Comparison of ENCODE assay signal across 12 mouse cellular contexts in genomic region chr3:101875258-101875920, GRCm38 (mm10). TPM values are rescaled to one million over a fixed set of nuclear protein-coding genes. Genes with fewer than 3 reads are reported as not detected.
A peak's percentile ranks its signal among the peaks of the same experiment; 100 is the strongest.
DNase-seq lines count a peak whose midpoint lies in the region; ATAC-seq lines count a peak whose summit lies in the region.
"Had no signal": no experiment of that assay in that cellular context is flagged by ENCODE, and none has a peak within 500 bp of the region (broad histone marks: within the 10 kb centered on the region; RNA-seq: fewer than 3 reads in every experiment).

No protein-coding gene starts in this region.

- no peaks in the 10 kb centered on the region; the same call in 1 of the 2 replicates for H3K4me1 ChIP-seq in heart, embryonic 11.5 days (ENCODE audit: control insufficient read depth, insufficient read depth, low read length)
- peaks cover 17% of the 10 kb centered on the region for H3K4me1 ChIP-seq in lung, embryonic 15.5 days
- H3K4me1 ChIP-seq in forebrain, embryonic 15.5 days, result peaks cover 8% of the 10 kb centered on the region
- H3K4me1 ChIP-seq in hindbrain, embryonic 16.5 days (ENCODE audit: control insufficient read depth, insufficient read depth, low read depth, low read length), result peaks cover 4% of the 10 kb centered on the region; the same call in 1 of the 2 replicates

- H3K4me3 ChIP-seq in heart, embryonic 11.5 days (ENCODE audit: low read depth, low read length), result no peak overlapping the region
- H3K4me3 ChIP-seq in lung, embryonic 15.5 days, result no peak overlapping the region
- H3K4me3 ChIP-seq in forebrain, embryonic 15.5 days, result no peak overlapping the region
- H3K4me3 ChIP-seq in hindbrain, embryonic 16.5 days (ENCODE audit: low read length), result no peak overlapping the region
- H3K4me3 ChIP-seq: gastrocnemius, adult 2 months had no signal

- peaks cover 2% of the 10 kb centered on the region for H3K36me3 ChIP-seq in heart, embryonic 11.5 days (ENCODE audit: control insufficient read depth, insufficient read depth, low read length)
- H3K36me3 ChIP-seq in lung, embryonic 15.5 days, result no peaks in the 10 kb centered on the region
- no peaks in the 10 kb centered on the region; the same call in 1 of the 2 replicates for H3K36me3 ChIP-seq in forebrain, embryonic 15.5 days
- peaks cover 5% of the 10 kb centered on the region for H3K36me3 ChIP-seq in hindbrain, embryonic 16.5 days (ENCODE audit: control insufficient read depth, insufficient read depth, low read length)

- intact Hi-C loops in heart, postnatal 10 days (cut with DNase I), result no loop called here

- ATAC-seq in heart, embryonic 11.5 days (replicated peaks; ENCODE audit: insufficient number of reproducible peaks, low FRiP score, low TSS enrichment), result no peak
- ATAC-seq in lung, embryonic 15.5 days (ENCODE audit: borderline replicate concordance, extremely low read depth, low FRiP score, low TSS enrichment), result no peak
- ATAC-seq in forebrain, embryonic 15.5 days (replicated peaks), result 0 out of 2 replicates have a peak, but pooled peaks have one; percentile 38
- ATAC-seq in hindbrain, embryonic 16.5 days, result peak; percentile 45; the same call in 1 of the 2 replicates
- ATAC-seq: inflammation-experienced regulatory T-cells, adult 6 months had no signal

- WGBS in heart, embryonic 11.5 days (ENCODE audit: insufficient replicate concordance), result 79% methylated on average over 10 of the region's 10 CpGs
- 75% methylated on average over 10 of the region's 10 CpGs for WGBS in lung, embryonic 15.5 days
- WGBS in forebrain, embryonic 15.5 days, result 37% methylated on average over 10 of the region's 10 CpGs
- 39% methylated on average over 10 of the region's 10 CpGs for WGBS in hindbrain, embryonic 16.5 days

- H3K9me3 ChIP-seq in heart, embryonic 11.5 days (replicated peaks; ENCODE audit: control insufficient read depth, low read length), result no peaks in the 10 kb centered on the region
- no peaks in the 10 kb centered on the region for H3K9me3 ChIP-seq in lung, embryonic 15.5 days
- H3K9me3 ChIP-seq in forebrain, embryonic 15.5 days, result no peaks in the 10 kb centered on the region
- no peaks in the 10 kb centered on the region for H3K9me3 ChIP-seq in hindbrain, embryonic 16.5 days (ENCODE audit: control insufficient read depth, low read length)

- no peaks in the 10 kb centered on the region for H3K27me3 ChIP-seq in heart, embryonic 11.5 days (ENCODE audit: control insufficient read depth, insufficient read depth, low read length)
- H3K27me3 ChIP-seq in lung, embryonic 15.5 days, result no peaks in the 10 kb centered on the region
- no peaks in the 10 kb centered on the region for H3K27me3 ChIP-seq in forebrain, embryonic 15.5 days
- H3K27me3 ChIP-seq in hindbrain, embryonic 16.5 days (replicated peaks; ENCODE audit: control insufficient read depth, insufficient read depth, low read length), result no peaks in the 10 kb centered on the region

- DNase-seq in heart, postnatal 10 days, result no peak
- DNase-seq in lung, postnatal 4 days, result no peak
- no peak for DNase-seq in embryo, embryonic 9.5 days (ENCODE audit: extremely low spot score)
- DNase-seq in urinary bladder, postnatal 14 days (ENCODE audit: low spot score), result no peak
- DNase-seq: gastrocnemius, adult 2 months had no signal

- no peak overlapping the region for H3K9ac ChIP-seq in heart, embryonic 11.5 days (ENCODE audit: low read depth, low read length)
- no peak overlapping the region for H3K9ac ChIP-seq in lung, embryonic 15.5 days
- no peak overlapping the region for H3K9ac ChIP-seq in forebrain, embryonic 15.5 days (replicated peaks)
- no peak overlapping the region for H3K9ac ChIP-seq in hindbrain, embryonic 16.5 days (ENCODE audit: low read depth, low read length)

- H3K4me2 ChIP-seq in heart, embryonic 11.5 days, result no peak overlapping the region
- H3K4me2 ChIP-seq in lung, embryonic 15.5 days, result no peak overlapping the region
- H3K4me2 ChIP-seq in forebrain, embryonic 15.5 days (replicated peaks), result no peak overlapping the region
- H3K4me2 ChIP-seq in hindbrain, embryonic 16.5 days (ENCODE audit: low read length), result no peak overlapping the region

- H3K27ac ChIP-seq in heart, embryonic 11.5 days (ENCODE audit: low read depth, low read length), result peak overlapping the region; percentile 6; the same call in 1 of the 2 replicates
- H3K27ac ChIP-seq in lung, embryonic 15.5 days, result peak overlapping the region; percentile 61; the same call in 1 of the 2 replicates
- no peak overlapping the region; the same call in 1 of the 2 replicates for H3K27ac ChIP-seq in forebrain, embryonic 15.5 days (replicated peaks)
- H3K27ac ChIP-seq in hindbrain, embryonic 16.5 days (ENCODE audit: low read depth, low read length), result peak overlapping the region; percentile 32; the same call in 1 of the 2 replicates
- H3K27ac ChIP-seq: gastrocnemius, adult 2 months had no signal

RNA-seq across cellular contexts. Expression of gene Mab21l3, which starts 26.6 kb away (rescaled TPM):
- 0.11 and 0.25 TPM in 2 replicates for polyA plus RNA-seq in heart, embryonic 11.5 days (2014; fragmentation: Nextera tagmentation; extraction: Ambion mirVana)
- under 1 TPM in 1 of 2 experiments, not detected in 1; 0.12 TPM for total RNA-seq in heart, postnatal 10 days (2021)
- polyA plus RNA-seq in lung, embryonic 15.5 days (2015; fragmentation: Nextera tagmentation; extraction: Ambion mirVana), result 0.55 and 0.69 TPM in 2 replicates
- 0.32 and 0.56 TPM in 2 replicates for polyA plus RNA-seq in forebrain, embryonic 15.5 days (2015; fragmentation: Nextera tagmentation; extraction: Ambion mirVana)
- 0.16 TPM in 2 replicates for polyA plus RNA-seq in hindbrain, embryonic 16.5 days (2015; fragmentation: Nextera tagmentation; extraction: Ambion mirVana)
- total RNA-seq: common myeloid progenitor, adult 5-6 weeks; gastrocnemius, adult 2 months; left cerebral cortex, postnatal 10 days had no signal

RNA-seq across cellular contexts. Expression of gene Slc22a15, which starts 48.9 kb away (rescaled TPM):
- 6.1 and 7.3 TPM in 2 replicates for polyA plus RNA-seq in heart, embryonic 11.5 days (2014; fragmentation: Nextera tagmentation; extraction: Ambion mirVana)
- total RNA-seq in heart, postnatal 10 days (2021), result 1 to 10 TPM; 5.6 to 6.2 TPM
- polyA plus RNA-seq in lung, embryonic 15.5 days (2015; fragmentation: Nextera tagmentation; extraction: Ambion mirVana), result 4.2 and 4.6 TPM in 2 replicates
- 4.5 and 5.3 TPM in 2 replicates for polyA plus RNA-seq in forebrain, embryonic 15.5 days (2015; fragmentation: Nextera tagmentation; extraction: Ambion mirVana)
- polyA plus RNA-seq in hindbrain, embryonic 16.5 days (2015; fragmentation: Nextera tagmentation; extraction: Ambion mirVana), result 4.5 and 5.4 TPM in 2 replicates

Comparison
In these comparisons a context has a peak if more than half of its experiments do, and no peak if none do; other contexts are left out.
1. ATAC-seq: peak in forebrain, embryonic 15.5 days (single experiment) and hindbrain, embryonic 16.5 days (single experiment); none in heart, embryonic 11.5 days (single experiment) and lung, embryonic 15.5 days (single experiment).